Mouse (Mus musculus) erythroblast, embryonic 14.5 days (primary cell): ENCODE data around the gene Sash3.

ENCODE experiments used
- GATA1 ChIP-seq: IDR thresholded peaks from 2 replicates; pipeline ENCODE4 v1.6.1; 2012; ENCODE audit warnings: low read length, inconsistent platforms, mixed read lengths
- TAL1 ChIP-seq: IDR thresholded peaks from 3 replicates; pipeline ENCODE4 v1.6.1; 2012; ENCODE audit warnings: low read length, inconsistent platforms, mixed read lengths

- no peak for TF ChIP-seq GATA1
- TF ChIP-seq TAL1 = no peak
Measured at GRCm38 (mm10) chrX:48158229-48158919, 12.1 kb downstream of the Sash3 start.
